In the genomic region with DNA sequence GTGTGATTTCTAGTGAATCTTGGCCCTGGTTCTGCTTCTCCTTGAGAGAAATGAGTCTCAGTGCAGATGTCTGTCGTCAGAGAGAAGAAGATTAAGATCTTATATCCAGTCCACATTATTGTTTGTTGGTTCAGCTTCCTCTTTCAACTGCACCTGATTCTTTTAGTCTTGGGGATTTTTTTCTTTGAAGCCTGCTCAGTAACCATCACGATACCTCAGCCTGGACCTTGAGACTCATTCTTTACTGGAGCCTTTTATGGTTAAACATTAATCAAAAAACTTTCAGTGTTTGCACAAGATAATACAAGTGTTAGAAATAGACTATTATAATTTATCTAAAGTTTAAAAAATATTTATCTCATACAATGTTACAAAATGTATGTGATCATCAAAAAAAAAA, we compare ENCODE assay signal across 25 mouse cellular contexts. TPM values are rescaled to one million over a fixed set of nuclear protein-coding genes. Genes with fewer than 3 reads are reported as not detected.
A peak's percentile ranks its signal among the peaks of the same experiment; 100 is the strongest.
DNase-seq lines count a peak whose midpoint lies in the region; ATAC-seq and TF ChIP-seq lines count a peak whose summit lies in the region.
"Had no signal": no experiment of that assay in that cellular context is flagged by ENCODE, and none has a peak within 500 bp of the region (broad histone marks: within the 10 kb centered on the region; RNA-seq: fewer than 3 reads in every experiment).

A gene (minus strand): TSS at position 210 of the 400 bp plus-strand sequence.

- H3K9ac ChIP-seq in lung, embryonic 16.5 days (ENCODE audit: low read length) = peak within 1 kb of the TSS; percentile 56
- H3K9ac ChIP-seq in kidney, postnatal 0 days (ENCODE audit: low read depth, low read length) = no peak within 1 kb of the TSS
- no peak within 1 kb of the TSS for H3K9ac ChIP-seq in stomach, postnatal 0 days (ENCODE audit: low read length)
- H3K9ac ChIP-seq: hindbrain, embryonic 12.5 days; liver, embryonic 13.5 days; midbrain, embryonic 13.5 days; neural tube, embryonic 12.5 days had no signal

- ATAC-seq in lung, embryonic 16.5 days (ENCODE audit: low read depth) = 0 out of 2 replicates have a peak, but pooled peaks have one; percentile 35
- 0 out of 2 replicates have a peak, but pooled peaks have one; percentile 52 for ATAC-seq in kidney, postnatal 0 days (replicated peaks; ENCODE audit: low FRiP score, low read depth)
- peak; percentile 42; the same call in 1 of the 2 replicates for ATAC-seq in stomach, postnatal 0 days (ENCODE audit: low FRiP score, low TSS enrichment)
- ATAC-seq: midbrain, embryonic 13.5 days had no signal

- no peaks in the 10 kb centered on the region; the same call in 1 of the 2 replicates for H3K4me1 ChIP-seq in kidney, adult 2 months (ENCODE audit: control insufficient read depth, insufficient read depth, low read length)
- 0 out of 2 replicates have a peak, but pooled peaks cover 3% of the 10 kb centered on the region for H3K4me1 ChIP-seq in lung, embryonic 16.5 days (replicated peaks; ENCODE audit: control insufficient read depth, insufficient read depth, low read length)
- H3K4me1 ChIP-seq in kidney, postnatal 0 days (replicated peaks; ENCODE audit: insufficient read depth, low read length) = no peaks in the 10 kb centered on the region
- no peaks in the 10 kb centered on the region for H3K4me1 ChIP-seq in stomach, postnatal 0 days (replicated peaks; ENCODE audit: control insufficient read depth, insufficient read depth)
- H3K4me1 ChIP-seq: forebrain, embryonic 10.5 days; hindbrain, embryonic 12.5 days; liver, embryonic 13.5 days; midbrain, embryonic 13.5 days; neural tube, embryonic 12.5 days had no signal

- WGBS in kidney, adult 2 months = 17% methylated on average over 2 of the region's 2 CpGs
- WGBS in lung, embryonic 16.5 days = 24% methylated on average over 2 of the region's 2 CpGs
- 32% methylated on average over 2 of the region's 2 CpGs for WGBS in kidney, postnatal 0 days
- 21% methylated on average over 2 of the region's 2 CpGs for whole genome bisulfite sequencing in stomach, postnatal 0 days

- DNase-seq in kidney, adult 2 months = peak; percentile 78
- DNase-seq in kidney, postnatal 25 days = no peak
- no peak for DNase-seq in lung, postnatal 4 days
- peak; percentile 42 for DNase-seq in kidney, postnatal 0 days (ENCODE audit: low spot score)
- DNase-seq in stomach, postnatal 0 days (ENCODE audit: low spot score) = no peak
- no peak for DNase-seq in left cerebral cortex, postnatal 10 days (ENCODE audit: extremely low spot score in 1 of 2, low spot score in 2 of 2)
- DNase-seq in heart, postnatal 4 days = no peak
- DNase-seq: adrenal gland, postnatal 36 days; cerebellum, adult 18-20 months; cerebellum, postnatal 36 days; heart, postnatal 10 days; liver, embryonic 13.5 days; right cerebral cortex, adult 18-20 months; thymus, adult 18-20 months had no signal

- TF ChIP-seq CTCF in kidney, adult 2 months (conservative IDR thresholded peaks at IDR 0.05; ENCODE audit: insufficient read depth, insufficient read length, low read depth, low read length) = no peak
- no peak for TF ChIP-seq CTCF in kidney, postnatal 0 days (IDR thresholded peaks at IDR 0.05; ENCODE audit: low read depth)
- no peak for TF ChIP-seq CTCF in stomach, postnatal 0 days (IDR thresholded peaks at IDR 0.05; ENCODE audit: low read depth)

- no peaks in the 10 kb centered on the region for H3K27me3 ChIP-seq in kidney, adult 2 months (replicated peaks; ENCODE audit: control insufficient read depth, insufficient read depth, low read length)
- no peaks in the 10 kb centered on the region for H3K27me3 ChIP-seq in lung, embryonic 16.5 days (ENCODE audit: control insufficient read depth, insufficient read depth, low read depth, low read length)
- H3K27me3 ChIP-seq in kidney, postnatal 0 days (ENCODE audit: insufficient read depth, low read length) = no peaks in the 10 kb centered on the region
- no peaks in the 10 kb centered on the region for H3K27me3 ChIP-seq in stomach, postnatal 0 days (ENCODE audit: control insufficient read depth, insufficient read depth, low read length)
- H3K27me3 ChIP-seq: CH12.LX; hindbrain, embryonic 12.5 days; liver, embryonic 13.5 days; midbrain, embryonic 13.5 days; neural tube, embryonic 12.5 days had no signal

- TF ChIP-seq POLR2A in kidney, adult 2 months (IDR thresholded peaks at IDR 0.05; ENCODE audit: low read depth, low read length) = no peak

- H3K9me3 ChIP-seq in lung, embryonic 16.5 days (ENCODE audit: control insufficient read depth, low read length) = no peaks in the 10 kb centered on the region
- H3K9me3 ChIP-seq in kidney, postnatal 0 days (replicated peaks; ENCODE audit: low read length) = no peaks in the 10 kb centered on the region
- H3K9me3 ChIP-seq in stomach, postnatal 0 days (ENCODE audit: control insufficient read depth, low read length) = no peaks in the 10 kb centered on the region
- H3K9me3 ChIP-seq: forebrain, embryonic 10.5 days; hindbrain, embryonic 12.5 days; liver, embryonic 13.5 days; midbrain, embryonic 13.5 days; neural tube, embryonic 12.5 days had no signal

- peak within 1 kb of the TSS; percentile 100 for H3K27ac ChIP-seq in kidney, adult 2 months (ENCODE audit: insufficient read depth, low read depth, low read length)
- H3K27ac ChIP-seq in lung, embryonic 16.5 days (ENCODE audit: low read length) = peak within 1 kb of the TSS; percentile 89
- peak within 1 kb of the TSS; percentile 86 for H3K27ac ChIP-seq in kidney, postnatal 0 days
- H3K27ac ChIP-seq in stomach, postnatal 0 days (replicated peaks) = peak within 1 kb of the TSS; percentile 40; the same call in 1 of the 2 replicates
- H3K27ac ChIP-seq: forebrain, embryonic 10.5 days; hindbrain, embryonic 12.5 days; left cerebral cortex, adult 2 months; liver, embryonic 13.5 days; midbrain, embryonic 13.5 days; neural tube, embryonic 12.5 days had no signal

- no peak for TF ChIP-seq EP300 in stomach, postnatal 0 days (optimal IDR thresholded peaks at IDR 0.05)

- peak within 1 kb of the TSS; percentile 40 for H3K4me2 ChIP-seq in lung, embryonic 16.5 days (ENCODE audit: low read depth, low read length)
- H3K4me2 ChIP-seq in kidney, postnatal 0 days (ENCODE audit: low read length) = peak within 1 kb of the TSS; percentile 27
- no peak within 1 kb of the TSS for H3K4me2 ChIP-seq in stomach, postnatal 0 days (replicated peaks; ENCODE audit: low read depth)
- H3K4me2 ChIP-seq: heart, embryonic 11.5 days; hindbrain, embryonic 12.5 days; liver, embryonic 13.5 days; midbrain, embryonic 13.5 days; neural tube, embryonic 12.5 days had no signal

- intact Hi-C loops in left cerebral cortex, postnatal 10 days (cut with DNase I) = no loop called here

- peak within 1 kb of the TSS; percentile 79 for H3K4me3 ChIP-seq in kidney, adult 2 months (ENCODE audit: insufficient read depth, low read depth, low read length)
- H3K4me3 ChIP-seq in lung, embryonic 16.5 days (ENCODE audit: low read length) = peak within 1 kb of the TSS; percentile 46
- 0 out of 2 replicates have a peak within 1 kb of the TSS, but pooled peaks have one; percentile 11 for H3K4me3 ChIP-seq in kidney, postnatal 0 days (replicated peaks; ENCODE audit: low read depth, low read length)
- H3K4me3 ChIP-seq in stomach, postnatal 0 days (ENCODE audit: low read depth, low read length) = no peak within 1 kb of the TSS
- H3K4me3 ChIP-seq: forebrain, embryonic 10.5 days; hindbrain, embryonic 12.5 days; left cerebral cortex, adult 2 months; liver, embryonic 13.5 days; midbrain, embryonic 13.5 days; neural tube, embryonic 12.5 days had no signal

- no peaks in the 10 kb centered on the region for H3K36me3 ChIP-seq in kidney, adult 2 months (ENCODE audit: control insufficient read depth, insufficient read depth, low read length)
- H3K36me3 ChIP-seq in lung, embryonic 16.5 days (ENCODE audit: control insufficient read depth, insufficient read depth, low read length) = no peaks in the 10 kb centered on the region
- no peaks in the 10 kb centered on the region for H3K36me3 ChIP-seq in kidney, postnatal 0 days (ENCODE audit: insufficient read depth, low read length)
- H3K36me3 ChIP-seq in stomach, postnatal 0 days (ENCODE audit: control insufficient read depth, insufficient read depth, low read length) = no peaks in the 10 kb centered on the region
- H3K36me3 ChIP-seq: forebrain, embryonic 10.5 days; hindbrain, embryonic 12.5 days; liver, embryonic 13.5 days; midbrain, embryonic 13.5 days; neural tube, embryonic 12.5 days had no signal

RNA-seq across cellular contexts. Expression of the gene that starts here (rescaled TPM):
- 64.0 and 69.1 TPM in 2 replicates for polyA plus RNA-seq in kidney, adult 2 months (2012; rRNA removed)
- polyA plus RNA-seq in lung, embryonic 16.5 days (2015; fragmentation: Nextera tagmentation; extraction: Ambion mirVana) = 52.6 and 59.2 TPM in 2 replicates
- polyA plus RNA-seq in kidney, postnatal 0 days (2015; fragmentation: Nextera tagmentation; extraction: Ambion mirVana) = 33.5 and 36.8 TPM in 2 replicates
- polyA plus RNA-seq in stomach, postnatal 0 days (2015; fragmentation: Nextera tagmentation; extraction: Ambion mirVana) = 2.2 and 2.5 TPM in 2 replicates
- total RNA-seq in left cerebral cortex, postnatal 10 days (2021) = not detected
- not detected for total RNA-seq in heart, postnatal 4 days (2021)
- total RNA-seq: CH12.LX; granulocyte monocyte progenitor cell, adult 5-6 weeks; heart, postnatal 10 days; MEL had no signal
- polyA plus RNA-seq: frontal cortex, adult 2 months; heart, embryonic 11.5 days; liver, embryonic 13.5 days; midbrain, embryonic 13.5 days; neural tube, embryonic 12.5 days had no signal

Comparison
In these comparisons a context has a peak if more than half of its experiments do, and no peak if none do; other contexts are left out.
1. DNase-seq: peak in kidney, adult 2 months (single experiment) and kidney, postnatal 0 days (single experiment); none in kidney, postnatal 25 days (0 of 2), lung, postnatal 4 days (0 of 2), stomach, postnatal 0 days (single experiment), left cerebral cortex, postnatal 10 days (0 of 2) and heart, postnatal 4 days (single experiment).
2. H3K27ac ChIP-seq: peak in every context shown above with its lines; median percentile 100 in kidney, adult 2 months; 89 in lung, embryonic 16.5 days; 86 in kidney, postnatal 0 days; 40 in stomach, postnatal 0 days.
3. Peak in every context shown above with its lines, with median percentiles within 50 percentile points of each other: ATAC-seq.